Mouse (Mus musculus): ENCODE measurements around the gene Kank2.
A peak's percentile ranks its signal among the peaks of the same experiment; 100 is the strongest.

Gene Kank2

DNA sequence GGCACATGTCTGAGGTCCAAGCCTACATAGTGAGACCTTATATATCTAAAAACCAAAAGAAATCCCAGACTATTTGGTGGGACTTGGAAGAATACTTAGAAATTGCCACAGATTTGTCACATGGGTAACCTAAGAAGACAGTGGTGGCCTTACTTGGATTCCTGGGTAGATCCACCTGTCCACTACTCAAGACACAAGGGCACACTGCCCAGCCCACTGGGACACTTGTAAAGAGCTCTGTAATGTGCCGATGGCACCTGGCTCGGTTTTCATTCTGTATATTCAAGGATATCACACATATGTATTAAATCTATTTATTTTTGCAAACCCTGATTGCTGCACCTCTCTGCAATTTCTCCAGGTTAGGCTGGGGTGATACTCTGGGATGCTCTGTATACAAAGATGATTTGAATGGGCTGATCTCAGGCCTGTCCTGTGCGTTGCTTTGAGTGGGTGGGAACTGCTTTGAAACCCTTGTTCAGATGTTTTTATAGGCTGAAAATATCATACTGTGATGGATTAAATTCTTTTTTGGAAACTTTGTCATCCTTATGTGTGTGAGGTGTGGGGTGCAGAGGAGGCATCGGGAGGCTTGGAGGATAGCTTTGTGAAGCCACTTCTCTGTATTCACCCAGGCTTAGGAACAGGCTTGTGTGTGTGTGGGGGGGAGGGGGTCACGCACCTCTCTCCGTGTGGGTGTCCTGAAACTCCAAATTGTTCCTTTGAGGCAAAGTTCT lies 49.0 kb downstream of the Kank2 start:
- peak; percentile 45 to 61 for DNase-seq

DNA sequence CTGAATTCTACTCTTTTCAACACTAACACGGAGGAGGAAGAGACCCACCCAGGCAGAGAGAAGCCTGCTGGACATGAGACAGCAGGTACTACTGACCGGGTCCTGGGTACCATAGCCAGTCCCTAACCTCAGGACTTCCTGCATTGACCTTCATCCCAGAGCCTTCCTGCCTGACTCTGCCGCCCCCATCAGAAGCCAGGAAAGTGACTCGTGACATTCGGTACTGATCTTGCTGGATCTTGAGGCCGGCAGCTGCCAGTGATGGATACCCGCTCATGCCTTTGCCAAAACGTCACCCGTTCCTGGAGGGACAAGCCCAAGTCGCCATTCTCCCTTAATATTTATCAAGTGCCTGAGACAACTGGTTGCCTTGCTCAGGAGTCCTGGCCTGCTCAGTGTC lies 50.1 kb downstream of the Kank2 start:
- peak; percentile 62 to 67 for DNase-seq

DNA sequence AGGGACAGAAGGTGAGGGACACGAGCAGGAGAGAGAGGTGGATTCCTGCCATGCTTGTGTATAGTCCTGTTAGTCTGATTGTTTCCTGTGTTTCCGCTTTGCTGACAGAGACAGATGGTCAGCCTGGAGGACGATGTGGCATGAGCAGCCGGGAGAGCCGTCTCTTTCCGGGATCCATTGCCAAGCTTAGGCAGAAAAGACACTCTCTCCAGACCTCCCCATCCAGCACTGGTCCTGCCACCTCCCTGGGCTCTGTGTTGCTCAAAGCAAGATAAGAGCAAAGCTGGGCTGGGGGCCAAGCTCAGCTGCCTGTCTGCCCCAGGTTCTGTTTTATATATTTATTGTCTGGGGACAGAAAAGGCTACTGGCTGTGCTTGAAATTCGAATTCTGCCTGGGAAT lies 50.5 kb downstream of the Kank2 start:
- peak; percentile 94 to 95 for DNase-seq

DNA sequence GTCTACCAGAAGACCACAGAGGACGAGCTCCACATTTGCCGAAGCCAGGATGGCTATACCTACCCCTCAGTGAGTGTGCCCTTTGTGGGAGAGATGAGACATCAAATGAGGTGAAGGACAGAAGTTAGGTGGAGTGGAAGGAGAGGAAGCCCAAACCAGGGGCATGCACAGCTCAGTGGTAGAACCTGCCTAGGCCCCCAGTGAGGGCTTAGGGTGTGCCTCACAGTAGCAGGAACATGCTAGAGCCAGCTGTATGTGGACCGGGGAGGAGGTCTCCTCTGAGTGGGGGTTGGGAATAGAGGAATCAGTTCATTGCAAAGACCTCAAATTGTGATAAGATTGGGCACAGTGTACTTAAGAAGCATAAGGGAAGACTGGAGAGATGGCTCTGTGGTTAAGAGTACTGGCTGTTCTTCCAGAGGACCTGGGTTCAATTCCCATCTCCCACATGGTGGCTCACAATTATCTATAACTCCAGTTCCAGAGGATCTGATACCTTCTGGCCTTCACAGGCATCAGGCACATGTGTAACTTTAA lies 51.2 kb downstream of the Kank2 start:
- DNase-seq = peak in 1 of 2 experiments; percentile 34

DNA sequence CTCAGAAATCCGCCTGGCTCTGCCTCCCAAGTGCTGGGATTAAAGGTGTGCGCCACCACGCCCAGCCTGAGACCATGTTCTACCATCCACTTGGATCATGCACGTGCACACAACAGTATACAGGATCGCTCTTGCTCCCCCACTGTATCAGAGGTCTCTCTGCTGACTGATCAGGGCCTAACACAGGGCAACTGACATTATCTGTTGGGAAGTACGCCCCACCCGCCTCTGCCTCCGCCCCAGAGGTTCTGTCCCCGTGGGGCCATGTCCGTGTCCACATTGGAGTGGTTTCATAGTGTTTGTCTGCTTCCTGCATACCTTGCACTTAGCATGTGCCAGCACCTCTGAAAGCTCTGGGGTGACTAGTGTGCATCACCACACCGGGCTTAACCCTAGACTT lies 57.0 kb downstream of the Kank2 start:
- no peak for DNase-seq

DNA sequence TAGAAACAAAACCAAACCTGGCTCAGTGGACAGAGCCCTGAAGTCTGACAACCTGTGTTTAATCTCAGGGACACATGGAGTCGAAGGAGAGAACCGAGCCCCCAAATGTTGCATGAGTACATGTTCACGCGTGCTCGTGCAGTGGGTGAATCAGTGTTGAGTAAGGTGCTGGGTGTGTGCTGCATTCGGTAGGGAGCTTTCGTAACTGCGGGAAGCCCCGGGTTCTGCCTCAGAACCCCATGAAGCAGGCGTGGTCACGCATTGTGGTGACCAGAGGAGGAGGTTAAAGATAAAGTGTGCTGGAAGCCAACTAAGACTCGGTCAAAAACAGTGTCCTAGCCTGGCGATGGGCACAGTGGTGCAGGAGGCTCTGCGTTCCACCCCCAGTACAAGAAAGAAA lies 58.1 kb downstream of the Kank2 start:
- no peak for DNase-seq

DNA sequence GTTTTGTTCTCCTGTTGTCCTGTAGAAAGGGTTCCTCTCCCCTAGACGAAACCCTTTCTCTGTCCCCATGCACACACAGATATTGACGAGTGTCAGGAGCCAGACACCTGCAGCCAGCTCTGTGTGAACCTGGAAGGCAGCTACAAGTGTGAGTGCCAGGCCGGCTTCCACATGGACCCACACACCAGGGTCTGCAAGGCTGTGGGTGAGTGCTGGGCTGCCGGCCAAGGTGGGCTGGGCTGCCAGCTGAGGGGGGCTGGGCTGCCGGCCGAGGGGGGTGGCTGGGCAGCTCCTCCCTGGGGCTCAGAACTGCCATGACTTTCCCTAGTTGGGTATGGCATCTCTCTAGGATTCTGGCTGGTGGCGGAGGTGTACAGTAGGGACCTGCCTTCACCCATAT lies 59.8 kb downstream of the Kank2 start:
- DNase-seq = peak; percentile 65 to 85

DNA sequence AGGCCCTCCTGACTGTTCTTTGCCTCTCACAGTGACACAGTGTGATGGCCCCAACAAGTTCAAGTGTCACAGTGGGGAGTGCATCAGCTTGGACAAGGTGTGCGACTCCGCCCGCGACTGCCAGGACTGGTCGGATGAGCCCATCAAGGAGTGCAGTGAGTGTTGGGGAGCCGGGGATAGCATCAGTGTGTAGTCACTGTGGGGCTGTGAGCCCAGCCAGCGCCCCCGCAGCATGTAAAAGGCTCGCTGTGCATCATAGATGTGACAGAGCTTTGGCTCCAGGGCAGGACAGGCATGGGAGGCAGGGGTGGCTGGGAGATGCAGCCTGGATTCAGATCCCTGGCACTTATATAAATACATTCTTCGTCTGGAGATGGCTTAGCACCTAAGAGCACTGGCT lies 61.4 kb downstream of the Kank2 start:
- DNase-seq = peak; percentile 9 to 17

DNA sequence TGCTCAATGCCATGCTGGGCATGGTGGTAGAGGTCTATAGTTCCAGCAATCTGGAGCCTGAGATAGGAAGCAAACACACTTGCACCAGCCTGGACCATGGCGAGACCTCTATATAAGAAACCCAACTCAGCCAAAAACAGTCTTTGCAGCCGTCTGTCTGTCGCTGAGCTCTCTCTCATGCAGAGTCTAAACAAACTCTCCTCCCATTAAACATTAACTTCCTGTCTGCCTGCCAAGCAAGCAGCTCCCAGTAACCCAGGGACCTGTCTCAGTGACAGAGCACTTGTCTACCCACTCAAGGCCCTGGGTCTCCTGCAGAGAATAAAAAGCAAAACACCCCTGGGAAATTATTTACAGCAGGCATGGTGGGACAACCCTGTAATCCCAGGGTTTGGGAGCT lies 62.0 kb downstream of the Kank2 start:
- no peak for DNase-seq

DNA sequence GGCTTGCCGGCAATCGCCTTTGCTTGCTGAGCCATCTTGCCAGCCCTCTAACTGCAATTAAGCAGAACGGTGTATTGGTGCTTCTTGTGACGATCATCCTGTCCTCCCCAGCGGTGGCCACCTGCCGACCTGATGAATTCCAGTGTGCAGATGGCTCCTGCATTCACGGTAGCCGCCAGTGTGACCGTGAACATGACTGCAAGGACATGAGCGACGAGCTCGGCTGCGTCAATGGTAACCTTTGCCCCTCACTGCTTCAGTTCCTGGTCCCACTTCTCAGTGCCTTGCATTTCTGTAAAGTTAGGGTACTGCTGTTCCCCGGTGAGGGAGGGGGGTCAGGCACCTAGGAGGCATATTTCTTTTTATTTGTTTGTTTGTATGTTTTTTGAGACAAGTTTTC lies 63.4 kb downstream of the Kank2 start:
- DNase-seq = peak in 1 of 2 experiments; percentile 2

DNA sequence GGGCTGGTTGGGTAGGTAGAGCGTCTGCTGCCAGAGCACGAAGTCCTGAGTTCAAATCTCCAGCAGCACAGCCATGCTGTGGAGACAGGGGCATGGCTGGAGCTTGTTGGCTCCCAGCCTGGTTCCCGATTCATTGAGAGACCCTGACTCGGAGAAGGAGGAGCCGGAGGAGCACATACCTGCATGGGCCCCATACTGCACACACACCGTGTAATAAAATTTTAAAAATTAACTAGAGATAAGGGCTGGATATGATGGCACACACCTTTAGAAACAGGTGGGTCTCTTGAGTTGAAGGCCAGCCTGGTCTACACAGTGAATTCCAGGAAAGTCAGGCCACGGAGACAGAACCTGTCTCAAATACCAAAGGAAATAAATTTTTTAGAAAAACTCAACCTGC lies 64.6 kb downstream of the Kank2 start:
- DNase-seq = no peak

DNA sequence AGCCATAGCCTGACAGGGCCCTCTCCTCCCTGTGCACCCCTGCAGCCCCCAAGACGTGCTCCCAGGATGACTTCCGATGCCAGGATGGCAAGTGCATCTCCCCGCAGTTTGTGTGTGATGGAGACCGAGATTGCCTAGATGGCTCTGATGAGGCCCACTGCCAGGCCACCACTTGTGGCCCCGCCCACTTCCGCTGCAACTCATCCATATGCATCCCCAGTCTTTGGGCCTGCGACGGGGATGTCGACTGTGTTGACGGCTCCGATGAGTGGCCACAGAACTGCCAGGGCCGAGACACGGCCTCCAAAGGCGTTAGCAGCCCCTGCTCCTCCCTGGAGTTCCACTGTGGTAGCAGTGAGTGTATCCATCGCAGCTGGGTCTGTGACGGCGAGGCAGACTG lies 65.1 kb downstream of the Kank2 start:
- DNase-seq = no peak

DNA sequence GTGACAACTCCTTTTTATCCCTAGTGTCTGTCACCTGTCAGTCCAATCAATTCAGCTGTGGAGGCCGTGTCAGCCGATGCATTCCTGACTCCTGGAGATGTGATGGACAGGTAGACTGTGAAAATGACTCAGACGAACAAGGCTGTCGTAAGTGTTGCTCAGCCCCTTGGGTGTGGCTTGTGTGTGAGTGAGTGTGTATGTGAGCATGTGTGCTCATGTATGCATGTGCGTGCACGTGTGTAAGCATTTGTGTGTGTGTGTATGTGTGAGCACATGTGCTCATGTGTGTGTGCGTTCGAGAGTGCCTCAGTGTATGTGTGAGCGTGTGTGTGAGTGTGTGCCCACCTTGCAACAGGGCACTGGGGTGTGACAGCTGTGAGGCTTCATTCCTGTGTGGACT lies 66.3 kb downstream of the Kank2 start:
- DNase-seq = no peak

DNA sequence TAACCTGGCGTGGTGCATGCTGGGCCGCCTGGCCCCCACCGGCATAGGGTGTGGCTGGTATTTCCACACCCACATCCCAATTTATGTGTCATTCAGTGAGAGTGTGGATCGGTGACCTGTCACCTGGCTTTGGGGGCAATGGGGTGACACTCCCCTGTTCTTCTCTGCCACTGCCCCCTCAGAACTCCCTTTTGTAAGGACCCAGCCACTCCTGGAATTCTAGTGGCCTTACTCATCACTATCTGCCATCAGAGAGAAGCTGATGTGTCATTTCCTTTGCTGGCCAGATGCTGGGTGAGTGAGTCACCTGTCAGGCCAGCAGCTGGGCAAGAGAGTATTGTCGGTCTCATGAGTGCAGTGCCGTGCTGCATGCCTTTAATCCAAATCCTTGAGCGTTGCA lies 69.3 kb downstream of the Kank2 start:
- no peak for DNase-seq

DNA sequence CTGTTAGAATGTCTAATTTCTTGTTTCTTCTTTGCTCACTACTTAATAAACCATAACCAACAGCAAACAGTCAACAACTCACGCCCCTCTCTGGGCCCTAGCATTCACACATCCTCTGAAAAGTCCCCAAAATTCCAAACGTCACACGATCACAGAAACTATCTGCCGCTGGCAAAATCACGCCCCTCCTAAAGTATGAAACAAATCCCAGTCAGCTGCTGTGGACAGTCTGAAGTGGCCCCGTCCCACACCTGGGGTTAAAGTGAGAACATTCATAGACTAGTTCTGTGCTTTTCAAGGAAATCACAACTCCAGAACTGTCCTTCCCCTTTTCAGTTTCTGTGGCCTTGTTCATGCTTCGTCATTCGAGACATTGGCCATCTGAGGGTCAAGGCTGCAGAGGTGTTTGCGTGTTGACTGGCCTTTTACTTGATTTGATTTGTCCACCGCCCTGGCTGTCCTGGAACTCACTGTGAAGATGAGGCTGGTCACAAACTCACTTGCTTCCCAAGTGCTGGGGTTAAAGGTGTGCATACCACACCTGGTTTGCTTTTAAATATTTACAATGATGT lies 70.2 kb downstream of the Kank2 start:
- DNase-seq = no peak

DNA sequence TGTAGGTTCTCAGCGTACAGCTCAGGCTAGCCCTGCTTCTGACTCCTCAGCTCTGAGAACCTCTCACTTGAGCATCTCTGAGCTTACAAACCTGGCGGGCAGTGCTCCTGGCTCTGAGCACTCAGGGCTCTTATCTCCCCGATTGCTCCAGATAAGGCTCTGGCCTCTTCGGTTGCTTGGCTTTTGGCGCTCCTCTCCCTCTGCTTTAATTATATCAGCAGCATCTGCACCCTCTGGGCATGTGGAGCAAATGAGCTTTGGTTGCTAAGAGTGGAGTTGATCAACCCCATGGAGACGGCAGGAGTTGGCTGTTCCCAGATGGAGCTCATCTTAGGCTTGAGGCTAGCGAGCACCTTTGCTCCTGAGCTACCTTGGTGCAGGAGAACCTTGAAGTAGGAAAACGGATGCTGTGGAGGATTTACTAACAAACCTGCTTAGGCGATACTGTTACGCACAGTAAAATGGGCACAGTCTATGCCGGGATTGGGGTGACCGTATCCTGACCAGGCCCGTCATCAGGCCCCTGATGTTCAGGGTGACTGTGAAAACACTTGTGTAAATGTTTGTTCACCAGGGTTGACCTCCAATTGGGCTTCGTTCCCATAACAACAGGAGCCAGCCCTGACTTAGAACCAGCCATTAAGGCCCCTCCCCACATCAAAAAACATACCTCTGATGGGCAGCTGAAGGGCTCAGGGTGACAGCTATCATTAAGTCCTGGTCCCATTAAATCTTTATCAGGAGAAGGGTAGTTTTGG lies 72.1 kb downstream of the Kank2 start:
- DNase-seq = no peak

DNA sequence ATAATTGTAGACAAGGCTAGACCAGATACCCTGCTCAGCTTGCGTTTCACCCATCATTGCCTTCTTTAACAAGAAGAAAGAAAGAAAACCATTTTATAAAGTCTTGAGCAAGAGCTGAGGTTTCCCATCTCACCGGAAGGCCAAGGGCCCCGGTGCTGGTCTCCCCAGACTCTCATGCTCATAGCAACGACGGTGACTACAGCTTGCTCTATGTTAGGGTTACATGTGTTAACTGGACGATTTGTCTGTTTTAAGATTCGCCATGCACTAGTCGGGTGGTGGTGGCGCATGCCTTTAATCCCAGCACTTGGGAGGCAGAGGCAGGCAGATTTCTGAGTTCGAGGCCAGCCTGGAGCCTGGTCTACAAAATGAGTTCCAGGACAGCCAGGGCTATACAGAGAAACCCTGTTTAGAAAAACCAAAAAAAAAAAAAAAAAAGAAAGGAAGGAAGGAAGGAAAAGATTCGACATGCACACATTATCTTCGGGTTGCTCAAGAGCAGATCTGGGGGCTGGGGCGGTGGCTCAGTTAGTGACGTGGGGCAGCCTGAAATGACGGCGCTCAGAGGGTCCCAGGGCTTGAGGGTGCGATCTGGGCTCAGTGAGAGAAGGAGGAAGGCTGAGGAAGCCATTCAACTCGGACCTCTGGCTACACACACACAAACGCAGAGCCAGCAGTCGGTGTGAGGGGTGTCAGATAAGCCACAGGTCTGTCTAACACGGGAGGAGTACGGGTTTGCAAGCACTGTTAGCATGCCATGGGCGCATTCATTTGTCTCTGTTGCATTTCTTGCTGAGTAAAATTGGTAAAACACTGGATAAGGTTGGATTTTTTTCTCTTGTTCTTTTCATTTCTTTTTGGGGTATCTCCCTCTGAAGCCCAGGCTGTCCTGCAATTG lies 73.1 kb downstream of the Kank2 start:
- DNase-seq = no peak

DNA sequence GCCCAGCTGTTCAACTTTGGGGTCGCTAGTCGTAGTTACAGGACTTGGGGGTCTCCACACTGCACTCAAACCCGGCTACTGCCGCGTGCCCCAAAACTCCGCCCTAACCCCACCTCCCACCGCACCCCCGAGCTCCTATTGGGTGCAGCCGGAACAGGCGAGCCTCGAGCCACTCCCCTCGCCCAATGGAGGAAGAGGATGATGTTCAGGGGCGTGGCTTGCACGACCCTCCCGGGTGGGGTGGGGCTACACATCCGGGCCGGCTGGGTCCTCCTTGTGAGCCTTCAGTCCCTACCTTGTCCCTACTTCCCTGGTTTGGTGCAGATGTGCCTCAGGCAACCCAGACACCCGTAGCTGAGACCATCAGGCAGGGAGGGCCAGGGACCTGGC lies 74.4 kb downstream of the Kank2 start:
- DNase-seq = peak; percentile 95 to 97

DNA sequence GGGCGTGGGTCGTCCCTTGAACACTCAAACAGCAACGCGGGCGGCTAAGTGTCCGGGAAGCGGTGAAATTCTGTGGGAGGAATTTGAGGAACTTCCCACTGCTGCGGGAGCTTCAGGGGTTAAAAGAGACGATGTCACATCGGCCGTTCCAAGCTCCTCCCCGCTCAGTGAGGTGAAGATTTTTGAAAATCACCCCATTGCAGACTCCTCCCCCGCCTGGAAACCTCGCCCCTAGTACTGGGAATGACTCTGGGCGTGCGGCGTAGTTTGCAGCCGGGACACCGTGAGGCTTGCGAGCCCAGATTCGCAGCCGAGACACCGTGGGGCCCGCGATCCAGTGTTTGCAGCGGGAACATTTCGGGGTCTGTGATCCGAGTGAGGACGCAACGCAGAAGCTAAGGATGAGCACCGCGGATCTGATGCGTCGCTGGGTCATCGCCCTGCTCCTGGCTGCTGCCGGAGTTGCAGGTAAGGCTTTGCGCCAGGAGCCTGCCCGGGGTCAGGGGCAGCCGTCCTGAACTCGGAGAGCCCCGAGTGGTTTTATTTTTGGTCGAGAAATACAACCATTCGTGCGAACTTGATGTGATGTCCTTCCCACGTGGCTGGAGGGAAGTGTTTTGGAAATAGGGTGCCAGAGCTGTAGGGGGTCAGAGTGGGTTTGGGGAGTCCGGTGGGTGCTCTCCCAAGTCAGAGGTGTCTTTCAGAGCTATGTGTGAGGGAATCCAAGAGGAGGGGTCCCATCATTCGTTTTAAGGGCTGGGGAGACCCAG lies 75.0 kb downstream of the Kank2 start, which contains the start of gene Ldlr:
TSS of gene Ldlr (plus strand) at position 107 of the 770 bp plus-strand sequence.
- peak; percentile 91 to 92 for DNase-seq

DNA sequence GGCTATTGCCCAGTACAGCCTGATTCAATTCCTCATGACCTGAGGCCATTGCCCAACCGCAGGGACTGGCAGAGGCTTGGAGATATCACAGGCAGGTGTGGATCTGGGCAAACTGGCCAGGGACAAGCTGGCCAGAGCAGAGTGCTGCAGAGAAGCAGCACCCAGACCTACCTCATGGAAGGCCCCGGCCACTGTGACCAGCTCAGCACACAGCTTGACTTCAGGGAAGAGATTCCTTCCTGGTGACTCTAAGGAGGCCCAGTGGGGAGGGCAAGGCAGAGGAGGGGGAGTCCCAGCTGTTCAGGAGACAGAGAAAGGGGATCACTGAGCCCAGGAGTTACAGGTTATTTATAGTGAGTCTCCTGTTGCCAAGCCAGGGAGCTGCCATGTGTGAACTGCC lies 77.5 kb downstream of the Kank2 start:
- no peak for DNase-seq

DNA sequence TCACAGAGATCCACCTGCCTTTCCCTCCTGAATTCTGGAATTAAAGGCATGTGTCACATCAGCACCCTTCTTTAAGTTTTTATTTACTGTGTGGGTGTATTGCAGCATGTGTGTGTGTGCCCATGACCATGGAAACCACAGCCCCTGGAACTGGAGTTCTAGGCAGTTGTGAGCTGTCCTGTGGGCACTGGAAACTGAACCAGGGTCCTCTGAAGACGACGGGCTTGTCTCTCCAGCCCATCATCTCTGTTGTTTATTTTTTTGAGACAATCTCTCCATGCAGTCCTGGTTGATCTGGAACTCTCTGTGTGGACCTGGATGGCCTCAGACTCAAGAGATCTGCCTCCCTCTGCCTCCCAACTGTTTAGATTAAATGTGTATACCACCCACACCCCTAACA lies 81.5 kb downstream of the Kank2 start:
- DNase-seq = no peak
